In genomic region chr11:78412324-78412850, GRCm38 (mm10) we compare ENCODE assay signal across 25 mouse cellular contexts. TPM values are rescaled to one million over a fixed set of nuclear protein-coding genes. Genes with fewer than 3 reads are reported as not detected.
DNase-seq lines count a peak whose midpoint lies in the region; ATAC-seq and TF ChIP-seq lines count a peak whose summit lies in the region.
"Had no signal": no experiment of that assay in that cellular context is flagged by ENCODE, and none has a peak within 500 bp of the region (broad histone marks: within the 10 kb centered on the region; RNA-seq: fewer than 3 reads in every experiment).

No protein-coding gene starts in this region.

- no peak for TF ChIP-seq CTCF in hindbrain, postnatal 0 days (IDR thresholded peaks at IDR 0.05; ENCODE audit: low read depth)
- no peak; the same call in 1 of the 2 replicates for TF ChIP-seq CTCF in layer of hippocampus, adult 2 months (conservative IDR thresholded peaks at IDR 0.05)

- no peaks in the 10 kb centered on the region for H3K27me3 ChIP-seq in hindbrain, postnatal 0 days (ENCODE audit: insufficient read depth, low read length)
- no peaks in the 10 kb centered on the region for H3K27me3 ChIP-seq in hindbrain, embryonic 10.5 days (ENCODE audit: insufficient read depth, poor library complexity, severe bottlenecking)
- H3K27me3 ChIP-seq: embryonic facial prominence, embryonic 12.5 days; neural tube, embryonic 13.5 days had no signal

- no peak for DNase-seq in hindbrain, postnatal 0 days (ENCODE audit: low spot score)
- DNase-seq in hindbrain, embryonic 10.5 days (ENCODE audit: low spot score): no peak
- peak in 1 of 2 experiments; percentile 23 for DNase-seq in layer of hippocampus, adult 2 months (ENCODE audit: low spot score in 2 of 2)
- no peak for DNase-seq in layer of hippocampus, postnatal 14 days (ENCODE audit: low spot score in 2 of 2)
- DNase-seq in adipocyte (ENCODE audit: low spot score): peak; percentile 62
- DNase-seq in heart, adult 8-10 months (ENCODE audit: low spot score): no peak
- DNase-seq: heart, postnatal 4 days; thymus, adult 18-20 months; thymus, postnatal 4 days had no signal

- H3K36me3 ChIP-seq in hindbrain, postnatal 0 days (ENCODE audit: insufficient read depth, low read length): no peaks in the 10 kb centered on the region
- H3K36me3 ChIP-seq in hindbrain, embryonic 10.5 days: no peaks in the 10 kb centered on the region
- H3K36me3 ChIP-seq: embryonic facial prominence, embryonic 12.5 days; heart, embryonic 15.5 days; midbrain, embryonic 13.5 days; neural tube, embryonic 13.5 days had no signal

- H3K4me3 ChIP-seq in hindbrain, postnatal 0 days (ENCODE audit: low read length): no peak overlapping the region
- H3K4me3 ChIP-seq in hindbrain, embryonic 10.5 days: no peak overlapping the region
- H3K4me3 ChIP-seq in layer of hippocampus, adult 2 months: no peak overlapping the region
- H3K4me3 ChIP-seq in brown adipose tissue, adult 24 weeks (ENCODE audit: insufficient read depth, low read depth, low read length): no peak overlapping the region
- H3K4me3 ChIP-seq: embryonic facial prominence, embryonic 12.5 days; heart, adult 2 months; heart, embryonic 15.5 days; midbrain, embryonic 13.5 days; neural tube, embryonic 13.5 days had no signal

- peak overlapping the region; percentile 41; the same call in 1 of the 2 replicates for H3K27ac ChIP-seq in hindbrain, postnatal 0 days
- H3K27ac ChIP-seq in hindbrain, embryonic 10.5 days: no peak overlapping the region
- peak overlapping the region; percentile 74 for H3K27ac ChIP-seq in layer of hippocampus, adult 2 months
- 0 out of 2 replicates have a peak overlapping the region, but pooled peaks have one; percentile 5 for H3K27ac ChIP-seq in brown adipose tissue, adult 24 weeks (replicated peaks; ENCODE audit: low read depth, low read length)
- H3K27ac ChIP-seq: embryonic facial prominence, embryonic 12.5 days; heart, adult 2 months; heart, embryonic 15.5 days; liver, embryonic 14.5 days; midbrain, embryonic 13.5 days; neural tube, embryonic 13.5 days had no signal

- WGBS in hindbrain, postnatal 0 days: 55% methylated on average over 6 of the region's 6 CpGs
- 82% methylated on average over 6 of the region's 6 CpGs for WGBS in hindbrain, embryonic 10.5 days

- H3K9ac ChIP-seq in hindbrain, postnatal 0 days (replicated peaks; ENCODE audit: low read length): no peak overlapping the region
- H3K9ac ChIP-seq: embryonic facial prominence, embryonic 12.5 days; heart, embryonic 15.5 days; liver, embryonic 14.5 days; midbrain, embryonic 13.5 days; neural tube, embryonic 13.5 days had no signal

- peak; percentile 35; the same call in 1 of the 2 replicates for ATAC-seq in hindbrain, postnatal 0 days
- no peak for ATAC-seq in granulocyte monocyte progenitor cell, adult 5-6 weeks (replicated peaks; ENCODE audit: poor library complexity, severe bottlenecking)
- ATAC-seq: lung, postnatal 0 days; midbrain, embryonic 13.5 days had no signal

- H3K4me1 ChIP-seq in hindbrain, postnatal 0 days (ENCODE audit: insufficient read depth, low read length): no peaks in the 10 kb centered on the region
- H3K4me1 ChIP-seq in hindbrain, embryonic 10.5 days (replicated peaks): 0 out of 2 replicates have a peak, but pooled peaks cover 4% of the 10 kb centered on the region
- peaks cover 4% of the 10 kb centered on the region; the same call in 1 of the 2 replicates for H3K4me1 ChIP-seq in brown adipose tissue, adult 24 weeks (ENCODE audit: control insufficient read depth, insufficient read depth, insufficient read length, low read length)
- H3K4me1 ChIP-seq: embryonic facial prominence, embryonic 12.5 days; heart, embryonic 15.5 days; midbrain, embryonic 13.5 days; neural tube, embryonic 13.5 days had no signal

- H3K4me2 ChIP-seq in hindbrain, postnatal 0 days (ENCODE audit: low read depth, low read length): no peak overlapping the region
- H3K4me2 ChIP-seq: embryonic facial prominence, embryonic 12.5 days; heart, embryonic 15.5 days; midbrain, embryonic 13.5 days; neural tube, embryonic 13.5 days had no signal

- H3K9me3 ChIP-seq in hindbrain, postnatal 0 days (ENCODE audit: low read length): no peaks in the 10 kb centered on the region
- H3K9me3 ChIP-seq in hindbrain, embryonic 10.5 days: no peaks in the 10 kb centered on the region
- H3K9me3 ChIP-seq: embryonic facial prominence, embryonic 12.5 days; heart, embryonic 15.5 days; midbrain, embryonic 13.5 days; neural tube, embryonic 13.5 days had no signal

RNA-seq across cellular contexts. Expression of gene Slc13a2, which starts 9.6 kb away (rescaled TPM):
- total RNA-seq in hindbrain, postnatal 0 days (2014; rRNA removed): 0.10 TPM in 1 of 2 replicates, not detected in the other
- polyA plus RNA-seq in hindbrain, postnatal 0 days (2015; fragmentation: Nextera tagmentation; extraction: Ambion mirVana): not detected in 2 replicates
- polyA plus RNA-seq in hindbrain, embryonic 10.5 days (2016; fragmentation: Nextera tagmentation; extraction: Ambion mirVana): not detected in 2 replicates
- not detected for total RNA-seq in layer of hippocampus, adult 2 months (2021)
- total RNA-seq in layer of hippocampus, postnatal 14 days (2021): not detected
- polyA plus RNA-seq in brown adipose tissue, adult 24 weeks (2012; ENCODE audit: insufficient read depth, insufficient read length, missing spikeins): not detected in 2 replicates
- total RNA-seq in granulocyte monocyte progenitor cell, adult 5-6 weeks (2014; fragmentation: Nextera tagmentation): not detected in 2 replicates
- not detected in 2 replicates for total RNA-seq in granulocyte monocyte progenitor cell, adult 5-6 weeks (2017)
- total RNA-seq in heart, adult 8-10 months (2022): not detected
- total RNA-seq: adrenal gland, adult 18-20 months; gastrocnemius, postnatal 10 days; heart, adult 2 months; heart, postnatal 4 days; layer of hippocampus, adult 18-20 months; left cerebral cortex, adult 8-10 months had no signal
- polyA plus RNA-seq: C2C12; cortical plate, adult 2 months; embryonic facial prominence, embryonic 12.5 days; heart, embryonic 15.5 days; limb, embryonic 11.5 days; midbrain, embryonic 13.5 days; neural tube, embryonic 13.5 days had no signal

RNA-seq across cellular contexts. Expression of gene Foxn1, which starts 26.0 kb away (rescaled TPM):
- total RNA-seq in hindbrain, postnatal 0 days (2014; rRNA removed): not detected in 2 replicates
- not detected in 2 replicates for polyA plus RNA-seq in hindbrain, postnatal 0 days (2015; fragmentation: Nextera tagmentation; extraction: Ambion mirVana)
- not detected in 2 replicates for polyA plus RNA-seq in hindbrain, embryonic 10.5 days (2016; fragmentation: Nextera tagmentation; extraction: Ambion mirVana)
- not detected for total RNA-seq in layer of hippocampus, adult 2 months (2021)
- total RNA-seq in layer of hippocampus, postnatal 14 days (2021): not detected
- not detected in 2 replicates for polyA plus RNA-seq in brown adipose tissue, adult 24 weeks (2012; ENCODE audit: insufficient read depth, insufficient read length, missing spikeins)
- total RNA-seq in granulocyte monocyte progenitor cell, adult 5-6 weeks (2014; fragmentation: Nextera tagmentation): not detected in 2 replicates
- not detected in 2 replicates for total RNA-seq in granulocyte monocyte progenitor cell, adult 5-6 weeks (2017)
- total RNA-seq in heart, adult 8-10 months (2022): not detected
- total RNA-seq: gastrocnemius, postnatal 10 days; heart, adult 2 months; heart, postnatal 4 days; layer of hippocampus, adult 18-20 months had no signal
- polyA plus RNA-seq: heart, adult 2 months; liver, embryonic 14.5 days; lung, postnatal 0 days; midbrain, embryonic 13.5 days; neural tube, embryonic 13.5 days had no signal

RNA-seq across cellular contexts. Expression of gene Slc46a1, which starts 53.1 kb away (rescaled TPM):
- total RNA-seq in hindbrain, postnatal 0 days (2014; rRNA removed): 18.7 and 20.6 TPM in 2 replicates
- polyA plus RNA-seq in hindbrain, postnatal 0 days (2015; fragmentation: Nextera tagmentation; extraction: Ambion mirVana): 19.5 and 21.7 TPM in 2 replicates
- polyA plus RNA-seq in hindbrain, embryonic 10.5 days (2016; fragmentation: Nextera tagmentation; extraction: Ambion mirVana): 20.2 and 21.1 TPM in 2 replicates
- total RNA-seq in layer of hippocampus, adult 2 months (2021): 10 to 100 TPM; 11.7 to 12.3 TPM
- total RNA-seq in layer of hippocampus, postnatal 14 days (2021): 1 to 10 TPM; 9.6 to 9.8 TPM
- polyA plus RNA-seq in brown adipose tissue, adult 24 weeks (2012; ENCODE audit: insufficient read depth, insufficient read length, missing spikeins): 9.2 and 11.8 TPM in 2 replicates
- total RNA-seq in granulocyte monocyte progenitor cell, adult 5-6 weeks (2014; fragmentation: Nextera tagmentation): 4.2 TPM in 1 of 2 replicates, not detected in the other
- 1.9 and 2.7 TPM in 2 replicates for total RNA-seq in granulocyte monocyte progenitor cell, adult 5-6 weeks (2017)
- 1 to 10 TPM; 1.4 to 3.3 (median 1.9) TPM for total RNA-seq in heart, adult 8-10 months (2022)
